Mouse (Mus musculus): ENCODE results near the gene Kat8. TPM values are rescaled to one million over a fixed set of nuclear protein-coding genes. Genes with fewer than 3 reads are reported as not detected.

The Kat8 gene
- polyA plus RNA-seq (2012; rRNA removed): 5.2 and 8.3 TPM in 2 replicates

DNA sequence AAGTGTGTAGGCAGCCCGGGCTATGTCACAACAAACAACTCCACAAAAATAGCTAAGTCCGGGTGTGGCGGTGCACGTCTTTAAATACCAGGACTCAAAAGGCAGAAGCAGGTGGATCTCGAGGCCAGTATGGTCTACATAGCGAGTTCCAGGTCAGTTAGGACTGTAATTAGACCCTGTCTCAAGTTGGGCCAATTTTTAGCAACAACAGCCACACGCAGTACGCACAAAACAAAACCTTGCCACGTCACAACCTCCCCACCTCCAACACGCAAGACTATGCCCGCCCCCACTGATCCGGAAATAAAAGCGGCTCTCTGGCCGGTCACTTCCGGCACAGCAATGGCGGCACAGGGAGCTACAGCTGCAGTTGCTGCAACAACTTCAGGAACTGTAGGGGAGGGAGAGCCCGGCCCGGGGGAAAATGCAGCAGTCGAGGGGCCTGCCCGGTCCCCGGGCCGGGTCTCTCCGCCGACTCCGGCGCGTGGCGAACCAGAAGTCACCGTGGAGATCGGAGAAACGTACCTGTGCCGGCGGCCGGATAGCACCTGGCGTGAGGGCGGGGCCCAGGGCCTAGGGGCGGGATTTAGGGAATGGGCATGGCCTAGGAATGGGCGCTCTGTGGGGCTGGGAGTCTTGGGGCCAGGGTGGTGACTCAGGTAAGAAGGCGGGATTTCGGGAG lies at the start of gene Kat8:
TSS of gene Kat8 (plus strand) at position 327 of the 682 bp plus-strand sequence.
- Histone ChIP-seq H3K27ac (ENCODE audit: insufficient read depth, low read depth, low read length) (peak within 1 kb of the TSS; percentile 80), H3K36me3 (ENCODE audit: control insufficient read depth, insufficient read depth, low read length) (peaks cover 17% of the 10 kb centered on the region), H3K4me3 (ENCODE audit: low read depth, low read length) (peak within 1 kb of the TSS; percentile 96), H3K27me3 (ENCODE audit: control insufficient read depth, insufficient read depth, low read length) (no peaks in the 10 kb centered on the region), H3K4me1 (ENCODE audit: control insufficient read depth, insufficient read depth, insufficient read length, low read length) (peaks cover 3% of the 10 kb centered on the region; the same call in 1 of the 2 replicates)
- WGBS: under 1% methylated on average over 40 of the region's 40 CpGs
- TF ChIP-seq POLR2A (IDR thresholded peaks at IDR 0.05; ENCODE audit: low read depth, low read length): peak; percentile 57
- TF ChIP-seq CTCF (IDR thresholded peaks at IDR 0.05; ENCODE audit: extremely low read depth, insufficient read length, insufficient replicate concordance, low read depth, low read length): no peak

DNA sequence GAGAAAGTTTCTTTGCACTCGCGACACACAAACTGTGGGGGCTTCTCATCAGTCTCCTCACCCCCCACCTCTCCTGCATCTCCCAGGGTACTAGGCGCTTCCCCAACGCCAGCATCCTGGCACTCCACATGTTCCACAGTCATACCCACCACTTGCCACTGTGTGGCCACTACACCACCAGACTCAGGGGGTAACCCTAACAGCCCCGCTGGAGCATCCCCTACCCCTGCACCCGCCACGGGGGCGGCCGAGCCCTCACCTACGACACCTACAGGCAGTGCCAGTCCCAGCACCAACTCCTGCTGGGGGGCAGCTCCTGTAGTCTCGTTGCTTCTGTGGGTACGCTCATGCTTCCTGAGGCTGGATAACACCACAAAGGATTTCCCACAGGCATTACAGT lies 45.9 kb upstream of the Kat8 start:
- H3K27me3 ChIP-seq (ENCODE audit: control insufficient read depth, insufficient read depth, low read length): no peaks in the 10 kb centered on the region
- H3K4me1 ChIP-seq (ENCODE audit: control insufficient read depth, insufficient read depth, insufficient read length, low read length): no peaks in the 10 kb centered on the region
- no peak overlapping the region for H3K4me3 ChIP-seq (ENCODE audit: low read depth, low read length)
- no peak overlapping the region for H3K27ac ChIP-seq (ENCODE audit: insufficient read depth, low read depth, low read length)
- 95% methylated on average over 12 of the region's 12 CpGs for WGBS
- TF ChIP-seq POLR2A (IDR thresholded peaks at IDR 0.05; ENCODE audit: low read depth, low read length): no peak
- TF ChIP-seq CTCF (IDR thresholded peaks at IDR 0.05; ENCODE audit: extremely low read depth, insufficient read length, insufficient replicate concordance, low read depth, low read length): no peak
- peaks cover 27% of the 10 kb centered on the region for H3K36me3 ChIP-seq (ENCODE audit: control insufficient read depth, insufficient read depth, low read length)

DNA sequence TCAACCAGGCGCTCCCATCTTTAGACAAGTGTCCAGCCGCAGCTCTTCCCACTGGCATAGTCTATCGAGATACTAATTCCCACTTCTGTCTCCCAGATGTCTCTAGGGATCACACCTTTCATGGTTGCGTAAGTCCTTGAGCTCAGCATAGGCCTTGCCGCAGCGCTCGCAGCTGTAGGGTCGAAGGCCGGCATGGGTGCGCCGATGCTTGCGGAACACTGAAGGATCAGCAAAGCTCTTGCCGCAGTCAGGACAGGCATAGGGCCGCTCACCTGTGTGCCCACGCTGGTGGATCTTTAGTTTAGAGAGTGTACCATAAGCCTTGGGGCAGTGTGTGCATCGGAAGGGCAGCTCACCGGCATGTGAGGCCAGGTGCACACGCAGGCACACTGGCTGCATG lies 44.7 kb upstream of the Kat8 start:
- TF ChIP-seq CTCF (IDR thresholded peaks at IDR 0.05; ENCODE audit: extremely low read depth, insufficient read length, insufficient replicate concordance, low read depth, low read length) (no peak), POLR2A (IDR thresholded peaks at IDR 0.05; ENCODE audit: low read depth, low read length) (no peak)
- Histone ChIP-seq H3K27me3 (ENCODE audit: control insufficient read depth, insufficient read depth, low read length) (no peaks in the 10 kb centered on the region), H3K27ac (ENCODE audit: insufficient read depth, low read depth, low read length) (no peak overlapping the region), H3K4me3 (ENCODE audit: low read depth, low read length) (no peak overlapping the region), H3K36me3 (ENCODE audit: control insufficient read depth, insufficient read depth, low read length) (peaks cover 27% of the 10 kb centered on the region), H3K4me1 (ENCODE audit: control insufficient read depth, insufficient read depth, insufficient read length, low read length) (no peaks in the 10 kb centered on the region; the same call in 1 of the 2 replicates)
- WGBS: 96% methylated on average over 18 of the region's 18 CpGs

DNA sequence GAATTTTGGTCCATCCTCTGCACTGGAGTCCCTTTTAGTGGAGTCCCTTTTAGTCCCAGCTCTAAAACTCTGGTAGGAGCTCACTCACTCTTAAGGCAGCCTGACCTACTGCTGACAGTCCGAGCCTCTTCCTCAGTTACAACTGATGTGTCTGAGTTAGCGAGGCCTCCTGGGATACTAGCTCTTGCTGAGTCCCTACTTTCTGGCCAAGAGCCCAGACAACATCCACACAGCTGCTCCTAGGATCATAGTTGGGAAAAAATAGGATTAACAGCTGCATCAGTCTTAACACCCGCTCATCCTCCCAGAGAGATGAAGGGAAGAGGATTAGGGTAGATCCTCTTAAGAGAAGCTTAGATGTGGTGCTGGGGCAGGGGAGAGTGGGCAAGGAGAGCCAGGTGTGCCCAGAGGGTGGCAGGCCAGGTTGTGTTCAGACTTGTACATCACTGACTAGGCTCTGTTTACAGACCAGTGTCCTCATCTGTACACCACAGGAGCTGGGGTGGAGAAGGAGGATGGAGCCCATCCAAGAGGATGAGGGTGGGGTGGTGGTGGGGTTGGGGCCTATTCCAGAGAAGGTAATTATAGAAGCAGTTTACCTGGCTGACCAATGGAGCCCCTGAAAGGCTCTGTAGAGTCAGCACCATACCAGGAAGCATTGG lies 43.0 kb upstream of the Kat8 start:
- H3K27me3 ChIP-seq (ENCODE audit: control insufficient read depth, insufficient read depth, low read length): no peaks in the 10 kb centered on the region
- TF ChIP-seq POLR2A (IDR thresholded peaks at IDR 0.05; ENCODE audit: low read depth, low read length) (no peak), CTCF (IDR thresholded peaks at IDR 0.05; ENCODE audit: extremely low read depth, insufficient read length, insufficient replicate concordance, low read depth, low read length) (no peak)

DNA sequence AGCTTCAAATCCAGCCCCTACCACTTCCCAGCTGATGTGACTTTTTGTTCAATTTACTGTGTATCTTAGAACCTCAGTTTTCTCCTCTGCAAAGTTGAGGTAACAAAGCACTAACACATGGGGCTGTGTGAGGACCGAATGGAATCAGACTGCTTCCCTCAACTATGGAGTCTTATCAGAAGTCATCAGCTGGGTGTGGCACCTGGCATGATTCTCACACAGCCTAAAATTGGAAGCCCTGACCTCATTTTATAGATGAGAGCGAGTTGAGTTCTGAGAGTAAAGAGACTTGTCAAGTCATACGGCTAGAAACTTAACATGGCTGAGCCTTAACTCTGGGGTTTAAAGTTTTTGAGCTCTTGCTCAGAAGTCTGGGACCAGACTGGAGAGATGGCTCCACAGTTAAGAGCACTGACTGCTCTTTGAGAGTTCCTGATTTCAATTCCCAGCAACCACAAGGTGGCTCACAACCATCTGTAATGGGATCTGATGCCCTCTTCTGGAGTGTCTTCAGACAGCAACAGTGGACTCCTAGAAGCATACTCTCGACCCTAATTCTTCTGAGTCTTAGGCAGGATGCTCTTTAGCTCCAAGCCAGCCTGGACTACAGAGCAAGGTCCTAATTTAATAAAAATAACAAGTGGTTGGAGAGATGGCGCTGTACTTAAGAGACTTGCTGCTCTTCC lies 42.0 kb upstream of the Kat8 start:
- TF ChIP-seq POLR2A (IDR thresholded peaks at IDR 0.05; ENCODE audit: low read depth, low read length) (no peak), CTCF (IDR thresholded peaks at IDR 0.05; ENCODE audit: extremely low read depth, insufficient read length, insufficient replicate concordance, low read depth, low read length) (no peak)
- 63% methylated on average over 5 of the region's 5 CpGs for WGBS
- no peak overlapping the region for H3K27ac ChIP-seq (ENCODE audit: insufficient read depth, low read depth, low read length)
- peaks cover 24% of the 10 kb centered on the region for H3K36me3 ChIP-seq (ENCODE audit: control insufficient read depth, insufficient read depth, low read length)
- H3K4me1 ChIP-seq (ENCODE audit: control insufficient read depth, insufficient read depth, insufficient read length, low read length): no peaks in the 10 kb centered on the region; the same call in 1 of the 2 replicates
- no peaks in the 10 kb centered on the region for H3K27me3 ChIP-seq (ENCODE audit: control insufficient read depth, insufficient read depth, low read length)
- H3K4me3 ChIP-seq (ENCODE audit: low read depth, low read length): no peak overlapping the region

More for the DNA sequence above, 43.0 kb upstream of the Kat8 start:
- H3K4me3 ChIP-seq (ENCODE audit: low read depth, low read length): no peak overlapping the region
- 66% methylated on average over 3 of the region's 3 CpGs for WGBS
- no peak overlapping the region for H3K27ac ChIP-seq (ENCODE audit: insufficient read depth, low read depth, low read length)
- H3K36me3 ChIP-seq (ENCODE audit: control insufficient read depth, insufficient read depth, low read length): peaks cover 27% of the 10 kb centered on the region
- H3K4me1 ChIP-seq (ENCODE audit: control insufficient read depth, insufficient read depth, insufficient read length, low read length): no peaks in the 10 kb centered on the region; the same call in 1 of the 2 replicates

DNA sequence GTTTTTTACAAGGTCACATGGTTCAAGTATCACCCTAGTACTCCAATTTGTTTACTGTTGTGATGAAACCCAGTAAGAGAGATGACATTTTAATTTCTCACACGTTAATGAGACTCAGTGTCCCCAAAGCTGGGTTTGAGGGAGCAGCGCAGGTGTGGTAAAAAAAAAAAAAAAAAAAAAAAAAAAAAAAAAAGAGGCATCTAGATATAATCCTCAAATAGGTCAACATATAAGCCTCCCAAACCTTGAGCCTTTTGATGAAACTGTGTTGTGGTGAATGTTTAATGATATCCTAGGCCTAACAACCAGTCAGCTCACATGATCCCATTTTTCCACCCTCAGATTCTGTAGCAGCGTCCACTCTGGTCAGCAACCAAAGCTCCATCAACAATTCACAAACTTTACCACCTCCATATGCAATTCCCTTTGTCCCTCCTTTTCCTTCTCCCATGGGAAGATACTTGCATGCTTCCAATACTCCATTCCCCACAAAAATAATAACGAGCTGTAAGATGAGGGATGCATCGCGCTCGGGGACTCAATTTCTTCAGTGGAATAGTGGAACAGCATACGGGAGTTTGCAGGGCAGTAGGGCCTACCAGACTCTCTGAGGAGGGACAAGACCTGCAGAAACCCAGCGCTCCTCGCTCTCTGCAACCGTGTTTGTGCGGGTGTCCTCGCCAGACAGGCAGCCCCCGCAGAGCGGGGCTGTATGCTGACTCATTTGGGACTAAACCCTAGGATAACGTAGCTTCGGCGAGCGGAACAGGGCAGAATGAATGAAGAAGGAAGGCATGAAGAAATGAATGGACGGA lies 37.3 kb upstream of the Kat8 start:
- no peak for TF ChIP-seq CTCF (IDR thresholded peaks at IDR 0.05; ENCODE audit: extremely low read depth, insufficient read length, insufficient replicate concordance, low read depth, low read length)
- no peak for TF ChIP-seq POLR2A (IDR thresholded peaks at IDR 0.05; ENCODE audit: low read depth, low read length)
- Histone ChIP-seq H3K4me1 (ENCODE audit: control insufficient read depth, insufficient read depth, insufficient read length, low read length) (peaks cover 2% of the 10 kb centered on the region), H3K27ac (ENCODE audit: insufficient read depth, low read depth, low read length) (no peak overlapping the region), H3K36me3 (ENCODE audit: control insufficient read depth, insufficient read depth, low read length) (peaks cover 17% of the 10 kb centered on the region), H3K27me3 (ENCODE audit: control insufficient read depth, insufficient read depth, low read length) (no peaks in the 10 kb centered on the region), H3K4me3 (ENCODE audit: low read depth, low read length) (peak overlapping the region; percentile 77)
- 3% methylated on average over 20 of the region's 20 CpGs for WGBS
